Mouse (Mus musculus): Measurements from ENCODE around the gene Mcmbp. TPM values are rescaled to one million over a fixed set of nuclear protein-coding genes. Genes with fewer than 3 reads are reported as not detected.

Gene Mcmbp
- total and polyA plus RNA-seq, 3 experiments = 44.6 to 91.1 TPM; not detected in 1

- peak; percentile 76 for TF ChIP-seq SIN3A (IDR thresholded peaks at IDR 0.05; ENCODE audit: low read length)
Measured at GRCm38 (mm10) chr7:128672408-128673010, 67.8 kb downstream of the Mcmbp start (continued).

DNA sequence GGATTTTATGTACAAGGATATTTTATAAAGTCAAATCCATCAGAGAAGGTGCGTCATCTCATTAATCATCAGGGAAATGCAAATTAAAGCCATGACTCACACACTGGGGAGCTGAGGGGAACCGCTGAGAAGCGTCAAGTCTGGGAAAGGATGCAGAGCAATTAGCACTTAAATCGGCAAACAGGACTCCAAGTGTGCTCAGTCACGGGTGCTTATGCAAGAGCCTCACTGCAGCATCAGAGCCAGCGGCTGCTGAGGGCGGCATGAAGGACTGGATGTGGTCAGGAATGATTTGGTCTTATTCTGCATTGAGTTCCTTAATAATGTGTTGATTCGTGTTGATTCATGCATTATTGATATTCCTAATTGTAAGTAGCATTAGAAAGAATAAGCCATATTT is 68.3 kb downstream of the Mcmbp start:
- H3K9me3 ChIP-seq (replicated peaks; ENCODE audit: insufficient read depth, low read length) = no peaks in the 10 kb centered on the region
- no peaks in the 10 kb centered on the region for H3K79me2 ChIP-seq (ENCODE audit: control insufficient read depth, insufficient read depth, low read length, poor library complexity)
- peaks cover 4 to 17% of the 10 kb centered on the region in 2 experiments; a peak in 2 of 4 replicates for H3K4me1 ChIP-seq (ENCODE audit: control insufficient read depth in 1 of 2, insufficient read depth in 2 of 2, low read length in 2 of 2)
- H3K27me3 ChIP-seq (ENCODE audit: control insufficient read depth in 1 of 2, insufficient read depth in 2 of 2, low read length in 2 of 2) = no peaks in the 10 kb centered on the region
- peak; percentile 71 for DNase-seq (ENCODE audit: low read depth, low spot score)
- peaks cover 0 to 17% of the 10 kb centered on the region in 2 experiments; a peak in 2 of 4 replicates for H3K36me3 ChIP-seq (ENCODE audit: control insufficient read depth in 1 of 2, insufficient read depth in 2 of 2, low read length in 2 of 2)
- peak overlapping the region; percentile 55 for H3K27ac ChIP-seq (ENCODE audit: control insufficient read depth, low read depth, low read length)
- 0 out of 2 replicates have a peak overlapping the region, but pooled peaks have one; percentile 9 for H3K9ac ChIP-seq (ENCODE audit: control insufficient read depth, low read depth, low read length, poor library complexity, severe bottlenecking)
- TF ChIP-seq ETS1 (IDR thresholded peaks at IDR 0.05; ENCODE audit: low read depth, low read length) (peak; percentile 31; the same call in 1 of the 2 replicates), MYC (IDR thresholded peaks at IDR 0.05; ENCODE audit: low read depth, low read length) (no peak), MAZ (IDR thresholded peaks at IDR 0.05; ENCODE audit: low read depth, low read length) (0 out of 2 replicates have a peak, but pooled peaks have one; percentile 10), UBTF (IDR thresholded peaks at IDR 0.05; ENCODE audit: borderline replicate concordance, insufficient read depth, low read depth, low read length) (no peak), BHLHE40 (IDR thresholded peaks at IDR 0.05; ENCODE audit: borderline replicate concordance, low read depth, low read length) (no peak), CHD2 (IDR thresholded peaks at IDR 0.05; ENCODE audit: low read length) (no peak)
- peak overlapping the region; percentile 10 to 41; a peak in 2 of 4 replicates for H3K4me3 ChIP-seq (ENCODE audit: control insufficient read depth in 1 of 2, insufficient read depth in 1 of 2, low read depth in 2 of 2, low read length in 2 of 2)

DNA sequence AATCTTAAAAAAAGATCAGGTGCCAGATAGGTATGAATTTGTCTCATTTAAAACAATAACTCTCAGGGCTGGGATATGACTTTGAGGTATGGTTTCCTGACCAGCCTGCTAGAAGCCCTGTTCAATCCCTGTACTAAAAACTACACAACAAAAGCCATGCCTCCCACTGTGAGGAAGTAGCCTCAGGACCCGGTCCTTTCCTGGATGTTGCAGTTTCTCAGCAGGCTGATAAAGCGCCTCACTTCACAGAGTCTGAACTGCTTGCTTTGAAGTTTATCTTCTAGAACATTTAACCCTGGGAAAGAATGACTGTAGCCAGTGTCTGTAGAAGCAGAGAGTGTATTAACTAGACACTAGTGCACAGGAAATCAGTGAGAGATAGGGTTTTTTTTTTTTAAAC is 71.5 kb downstream of the Mcmbp start:
- Histone ChIP-seq H3K27ac (ENCODE audit: control insufficient read depth, low read depth, low read length) (no peak overlapping the region), H3K36me3 (ENCODE audit: control insufficient read depth in 1 of 2, insufficient read depth in 2 of 2, low read length in 2 of 2) (peaks cover 0 to 32% of the 10 kb centered on the region in 2 experiments; a peak in 2 of 4 replicates), H3K4me1 (ENCODE audit: control insufficient read depth in 1 of 2, insufficient read depth in 2 of 2, low read length in 2 of 2) (peaks cover 16 to 31% of the 10 kb centered on the region in 2 experiments), H3K4me3 (ENCODE audit: control insufficient read depth in 1 of 2, insufficient read depth in 1 of 2, low read depth in 2 of 2, low read length in 2 of 2) (no peak overlapping the region), H3K9ac (ENCODE audit: control insufficient read depth, low read depth, low read length, poor library complexity, severe bottlenecking) (no peak overlapping the region), H3K27me3 (ENCODE audit: control insufficient read depth in 1 of 2, insufficient read depth in 2 of 2, low read length in 2 of 2) (no peaks in the 10 kb centered on the region), H3K9me3 (replicated peaks; ENCODE audit: insufficient read depth, low read length) (no peaks in the 10 kb centered on the region), H3K79me2 (ENCODE audit: control insufficient read depth, insufficient read depth, low read length, poor library complexity) (no peaks in the 10 kb centered on the region)
- DNase-seq (ENCODE audit: low read depth, low spot score) = peak; percentile 46
- no peak for TF ChIP-seq ZMIZ1 (IDR thresholded peaks at IDR 0.05; ENCODE audit: low read depth, low read length)
- no peak for TF ChIP-seq RCOR1 (IDR thresholded peaks at IDR 0.05; ENCODE audit: low read depth, low read length)
- TF ChIP-seq ELF1 (IDR thresholded peaks at IDR 0.05; ENCODE audit: low read depth, low read length) = no peak
- TF ChIP-seq USF2 (IDR thresholded peaks at IDR 0.05; ENCODE audit: borderline replicate concordance in 1 of 2, insufficient read depth in 1 of 2, low read depth in 1 of 2, low read length in 2 of 2) = no peak
- peak in 1 of 2 experiments; percentile 12; a peak in 1 of 4 replicates for TF ChIP-seq EP300 (IDR thresholded peaks at IDR 0.05; ENCODE audit: low read depth in 1 of 2, low read length in 2 of 2)
- TF ChIP-seq ZNF384 (IDR thresholded peaks at IDR 0.05; ENCODE audit: low read depth, low read length) = 0 out of 2 replicates have a peak, but pooled peaks have one; percentile 15
- TF ChIP-seq CHD1 (IDR thresholded peaks at IDR 0.05; ENCODE audit: low read depth, low read length) = no peak
